Mouse (Mus musculus) B cell, adult 2 months (primary cell): ENCODE measurements around the gene Rarg.
A peak's percentile ranks its signal among the peaks of the same experiment; 100 is the strongest.

Source experiments
- DNase-seq, 2 experiments: peaks; one replicate each; pipeline ENCODE4 v3.0.0; 2022

Rarg gene

DNA sequence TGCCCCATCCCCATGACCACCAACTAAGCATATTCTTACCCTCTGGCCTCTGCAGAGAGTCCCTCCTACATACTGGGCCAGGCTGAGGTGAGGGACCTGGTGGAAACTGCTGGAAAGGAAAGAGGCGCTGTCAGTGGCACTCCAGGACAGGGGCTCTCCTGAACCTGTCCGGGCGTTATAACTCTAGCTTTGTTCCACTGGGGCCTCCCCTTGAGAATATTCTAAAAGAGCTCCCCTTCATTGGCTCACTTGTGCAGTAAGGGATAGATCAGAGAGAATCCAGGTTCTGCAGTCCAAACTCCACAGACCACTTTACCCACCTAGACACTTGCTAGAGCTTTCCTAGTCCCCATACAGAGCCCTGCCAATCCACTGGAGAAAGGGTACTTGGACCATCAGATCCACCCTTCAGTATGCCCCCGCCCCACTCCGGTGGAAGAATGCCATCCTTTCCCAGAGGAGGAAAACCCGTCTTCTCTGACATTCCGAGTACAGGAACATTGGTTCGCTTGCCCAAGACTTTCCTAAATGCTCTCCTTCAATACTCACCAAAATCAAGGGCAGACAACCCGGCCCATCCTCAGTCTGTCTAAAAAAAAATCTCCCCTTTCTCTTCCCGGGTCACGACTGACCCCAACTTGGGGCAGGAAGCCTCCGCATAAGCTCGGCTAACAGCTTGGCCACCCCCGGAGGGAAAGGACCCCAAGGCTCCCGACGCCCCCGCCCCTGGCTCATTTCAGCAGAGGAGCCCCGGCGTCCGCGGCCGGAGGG is 701 bp downstream of the Rarg start:
- no peak for DNase-seq

DNA sequence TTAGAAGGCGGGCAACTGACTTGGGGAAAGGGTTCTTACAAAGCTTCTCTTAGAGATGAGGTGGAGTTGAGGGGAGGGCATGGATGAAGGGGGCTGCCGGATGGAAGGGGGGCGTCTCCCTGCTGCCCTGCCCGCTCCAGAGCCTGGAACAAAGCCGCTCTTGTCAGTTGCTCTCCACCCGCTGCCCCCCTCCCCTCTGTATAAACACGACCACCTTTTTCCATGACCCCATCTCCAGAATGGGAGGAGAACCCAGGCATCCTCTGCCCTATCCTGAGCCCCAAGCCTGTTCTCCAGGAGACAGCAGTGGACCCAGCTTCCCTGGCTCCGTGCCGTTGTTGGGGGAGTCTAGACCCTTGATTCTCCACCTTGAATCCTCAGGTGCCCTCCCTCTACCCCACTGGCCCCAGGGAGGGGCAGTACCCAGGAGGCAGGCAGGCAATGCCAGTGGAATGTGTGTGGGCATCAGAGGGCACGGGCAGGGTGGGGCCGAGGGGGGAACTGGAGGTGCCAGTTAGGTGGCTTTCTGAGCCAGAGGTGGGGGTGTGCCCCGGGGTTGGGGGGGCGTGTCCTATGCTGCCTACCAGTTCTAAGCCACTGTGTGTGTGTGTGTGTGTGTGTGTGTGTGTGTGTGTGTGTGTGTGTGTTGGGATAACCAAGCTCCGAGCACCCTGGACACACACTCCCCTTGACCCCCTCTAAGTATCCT is 1.6 kb downstream of the Rarg start:
- DNase-seq, result no peak

DNA sequence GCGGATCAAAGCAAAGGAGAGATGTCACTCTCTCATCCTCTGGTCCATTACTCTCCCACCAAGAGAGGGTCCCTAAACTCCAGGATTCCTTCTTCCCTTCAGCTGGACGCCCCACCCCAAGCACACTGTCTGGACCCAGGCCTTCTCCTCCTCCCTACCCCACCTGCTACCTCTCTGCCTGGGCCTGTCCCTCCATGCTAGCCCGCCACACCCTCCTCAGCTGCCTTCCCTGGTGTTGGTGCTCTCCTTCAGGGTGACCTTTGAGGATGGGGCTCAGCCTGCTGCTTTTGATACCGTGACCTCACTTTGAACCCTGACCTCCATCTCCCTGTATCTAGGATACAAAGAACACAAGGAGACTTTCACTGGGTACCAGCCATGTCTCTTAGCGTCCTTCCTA is 6.8 kb downstream of the Rarg start:
- DNase-seq, result no peak

DNA sequence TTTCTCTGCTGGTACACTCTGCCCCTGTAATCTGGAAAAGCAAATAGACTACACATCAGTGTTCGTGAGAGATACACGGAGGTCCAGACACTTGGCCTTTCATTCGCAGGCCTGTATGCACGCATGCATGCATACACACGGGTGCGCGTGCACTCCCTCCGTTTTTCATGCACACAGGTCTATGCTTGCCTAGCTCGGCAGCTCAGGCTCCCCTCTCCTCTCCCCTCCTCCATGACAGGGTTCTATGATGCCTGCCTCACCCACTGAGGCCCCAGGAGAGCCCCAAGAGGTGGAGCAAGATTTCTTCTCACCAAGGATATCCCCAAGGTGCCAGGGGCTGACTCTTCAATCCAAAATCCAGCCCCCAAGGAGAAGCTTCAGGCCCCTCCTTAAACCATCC is 7.3 kb downstream of the Rarg start:
- no peak for DNase-seq

DNA sequence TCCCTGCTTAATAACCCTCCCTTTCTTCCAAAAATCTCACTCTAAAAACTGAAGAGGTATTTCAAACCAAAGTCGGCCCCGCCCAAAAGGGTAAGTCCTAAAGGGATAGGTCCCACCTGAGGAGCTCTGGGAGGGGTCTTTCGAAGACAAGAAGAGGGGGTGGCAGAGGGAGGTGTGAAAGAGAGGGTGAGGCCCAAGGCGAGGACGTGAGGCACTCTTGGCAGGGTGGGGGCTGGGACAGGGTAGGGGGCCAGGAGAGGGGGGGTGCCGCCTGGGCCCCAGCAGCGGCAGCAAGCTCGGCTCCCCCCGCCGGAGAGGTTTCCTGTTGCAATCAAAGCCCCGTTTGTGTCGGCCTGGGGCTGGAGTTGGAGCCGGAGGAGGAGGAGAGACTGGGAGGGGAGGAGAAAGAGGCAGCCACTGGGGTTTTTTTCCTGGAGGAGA is 8.0 kb downstream of the Rarg start:
- no peak for DNase-seq

DNA sequence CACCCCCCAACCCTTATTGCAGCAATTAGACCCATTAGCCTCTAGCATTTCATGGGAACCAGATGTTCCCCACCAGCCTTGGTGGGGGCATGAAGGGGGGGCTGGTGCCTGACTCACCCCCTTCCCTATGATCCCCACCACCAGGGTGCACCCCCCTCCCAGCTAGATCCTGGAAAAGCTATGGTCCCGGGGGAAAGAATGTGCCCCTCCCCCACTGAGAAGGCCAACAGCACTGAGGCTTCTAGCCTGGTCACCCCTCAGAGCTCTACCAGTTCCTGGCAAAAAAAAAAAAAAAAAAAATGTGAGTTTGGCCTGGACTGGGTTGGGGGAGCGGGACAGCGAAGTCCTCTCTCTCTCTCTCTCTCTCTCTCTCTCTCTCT is 8.5 kb downstream of the Rarg start:
- no peak for DNase-seq

DNA sequence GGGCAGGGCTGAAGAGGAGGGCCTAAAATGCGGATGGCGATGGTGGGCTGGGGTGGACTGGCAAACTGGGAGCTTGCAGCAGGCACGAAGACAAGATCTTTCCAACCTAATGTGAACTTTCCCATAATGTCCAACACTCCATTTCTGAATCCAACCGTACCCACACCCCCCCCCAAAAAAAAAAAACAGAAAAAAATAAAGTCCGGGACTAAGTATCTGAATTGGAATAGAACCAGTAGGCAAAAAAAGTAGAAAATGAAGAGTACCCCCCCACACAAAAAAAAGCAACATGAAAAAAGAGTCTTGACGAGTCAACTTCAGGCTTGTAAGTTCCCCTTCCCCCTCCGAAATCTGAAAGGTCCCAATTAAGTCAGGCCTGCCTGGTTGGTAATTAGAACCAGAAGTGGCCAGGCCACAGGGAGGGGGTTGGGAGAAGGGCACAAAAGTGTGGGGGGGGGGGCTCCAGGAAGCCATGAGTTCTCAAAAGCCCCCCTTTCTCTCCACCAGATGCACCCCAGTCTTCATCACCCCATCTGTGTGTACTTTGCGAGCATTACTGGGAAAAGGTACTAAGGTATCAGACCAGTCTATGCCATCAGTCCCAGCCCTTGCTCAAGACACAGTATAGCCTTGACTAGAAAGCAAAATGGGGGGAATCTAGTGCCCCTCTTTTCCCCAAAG is 9.0 kb downstream of the Rarg start:
- no peak for DNase-seq

DNA sequence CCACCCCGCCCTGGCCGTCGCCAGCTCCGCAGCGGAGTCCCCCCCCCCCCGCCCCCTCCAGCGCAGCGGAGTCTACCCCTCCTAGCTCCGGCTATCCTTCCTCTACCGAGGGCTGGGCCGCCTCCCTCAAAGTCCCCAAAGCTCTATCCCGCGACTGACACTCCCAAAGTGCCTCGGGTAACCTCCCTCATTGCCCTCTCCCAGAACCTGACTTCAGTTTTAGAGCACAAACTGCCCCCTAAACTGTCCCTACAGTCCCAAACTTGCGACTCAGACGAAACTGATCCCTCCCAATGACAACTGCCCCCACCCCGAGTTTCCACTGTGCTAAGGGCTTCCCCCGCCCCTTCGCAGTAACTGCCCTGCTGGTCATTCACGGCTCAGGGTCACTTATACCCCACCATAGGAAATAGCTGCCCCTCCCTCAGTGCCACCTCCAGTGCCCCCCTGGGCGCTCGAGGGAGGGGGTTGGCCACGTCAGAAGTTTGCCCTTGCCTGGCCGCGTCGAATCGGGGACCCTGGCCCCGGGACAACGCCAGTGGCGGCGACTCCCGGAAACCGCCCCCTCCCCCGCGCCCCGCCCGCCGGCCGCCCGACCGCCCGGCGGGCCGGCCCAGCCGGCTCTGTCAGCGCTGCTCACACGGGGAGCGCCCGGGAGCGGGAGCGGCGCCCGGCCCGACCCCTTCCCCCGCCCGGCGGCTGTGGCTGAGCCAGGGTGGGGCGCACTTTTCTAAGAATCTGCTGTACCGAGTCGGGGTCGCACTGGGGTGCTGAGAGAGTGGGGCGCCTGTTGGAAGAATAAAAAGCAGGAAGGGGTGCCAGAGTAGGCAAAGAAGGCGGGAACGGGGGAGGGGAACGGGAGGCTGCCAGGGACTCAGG is 9.8 kb downstream of the Rarg start:
- DNase-seq, result peak; percentile 30 to 36

DNA sequence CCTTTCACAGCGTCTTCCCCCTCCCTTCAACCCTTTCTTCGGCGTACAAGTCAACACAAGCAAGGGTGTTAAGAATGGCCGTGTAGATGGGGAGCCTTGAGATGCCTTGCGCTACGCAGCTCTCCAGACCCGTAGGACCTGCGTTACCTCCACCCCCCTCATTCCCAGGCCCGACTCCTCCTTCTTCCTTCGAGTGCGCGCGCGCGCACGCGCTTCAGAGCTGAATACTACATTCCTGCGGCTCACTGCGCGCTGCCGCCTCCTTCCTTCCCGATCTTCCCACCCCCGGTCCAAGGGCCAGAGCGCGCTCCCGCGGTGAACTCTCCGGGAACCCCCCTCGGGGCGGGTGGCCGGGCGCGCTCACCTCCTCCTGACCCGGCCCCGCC is 10.5 kb downstream of the Rarg start:
- peak; percentile 51 to 59 for DNase-seq

DNA sequence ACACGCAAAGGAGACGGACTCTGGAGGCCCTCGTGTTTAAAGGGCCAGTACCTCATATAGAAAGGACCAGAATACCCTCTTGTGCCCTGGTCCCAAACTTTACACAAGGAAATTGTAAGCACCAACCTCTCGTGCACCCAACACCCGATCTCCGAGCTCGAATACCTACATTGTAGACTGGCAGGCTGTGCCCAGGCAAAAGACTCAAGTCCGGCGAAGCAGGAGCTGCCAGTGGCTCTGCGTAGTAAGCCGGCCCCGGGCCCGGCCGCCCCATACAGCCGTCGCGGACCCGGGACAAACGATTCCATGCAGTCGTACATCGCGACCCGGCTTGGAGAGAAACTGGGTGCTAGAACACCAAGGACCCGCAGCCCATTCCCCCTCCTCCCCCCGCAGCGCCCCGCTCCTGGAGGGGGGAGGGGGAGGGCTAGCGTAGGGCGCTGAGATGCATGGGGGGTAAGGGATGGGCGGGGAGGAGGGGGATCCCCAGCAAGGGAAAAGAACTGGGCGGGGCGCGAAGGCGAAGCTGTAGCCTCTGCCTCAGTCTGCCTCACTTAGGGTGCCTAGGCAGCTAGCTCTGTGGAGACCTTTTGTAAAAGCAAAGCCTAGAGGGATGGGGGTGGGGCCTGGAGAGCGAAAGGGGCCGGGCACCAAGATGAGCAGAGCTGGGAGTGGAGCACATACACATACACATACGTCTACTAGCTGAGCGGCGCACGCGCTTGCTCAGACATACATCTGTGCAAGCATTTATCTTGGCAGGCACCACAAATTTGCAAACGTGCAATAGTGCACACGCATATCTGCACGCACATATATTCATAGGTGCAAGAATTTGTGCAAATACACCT is 11.2 kb downstream of the Rarg start:
- peak; percentile 45 for DNase-seq

DNA sequence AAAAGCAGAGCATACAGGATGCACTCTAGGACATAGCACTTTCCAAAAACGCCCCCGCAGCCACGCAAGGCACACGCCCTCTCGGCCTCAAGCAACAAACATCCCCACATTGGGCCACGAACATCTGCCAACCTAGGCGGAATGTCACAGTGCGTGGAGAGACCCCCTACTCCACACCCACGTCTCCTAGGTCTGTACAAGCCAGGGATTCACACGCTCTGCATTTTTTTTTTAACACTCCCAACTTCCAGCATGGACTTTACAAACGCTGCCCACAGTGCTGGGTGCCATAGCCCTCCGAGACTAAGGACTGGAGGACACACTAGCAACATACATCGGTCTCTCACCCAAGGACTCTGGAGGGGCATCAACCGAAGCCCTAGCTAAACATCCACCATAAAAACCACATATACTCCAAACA is 11.8 kb downstream of the Rarg start:
- no peak for DNase-seq

DNA sequence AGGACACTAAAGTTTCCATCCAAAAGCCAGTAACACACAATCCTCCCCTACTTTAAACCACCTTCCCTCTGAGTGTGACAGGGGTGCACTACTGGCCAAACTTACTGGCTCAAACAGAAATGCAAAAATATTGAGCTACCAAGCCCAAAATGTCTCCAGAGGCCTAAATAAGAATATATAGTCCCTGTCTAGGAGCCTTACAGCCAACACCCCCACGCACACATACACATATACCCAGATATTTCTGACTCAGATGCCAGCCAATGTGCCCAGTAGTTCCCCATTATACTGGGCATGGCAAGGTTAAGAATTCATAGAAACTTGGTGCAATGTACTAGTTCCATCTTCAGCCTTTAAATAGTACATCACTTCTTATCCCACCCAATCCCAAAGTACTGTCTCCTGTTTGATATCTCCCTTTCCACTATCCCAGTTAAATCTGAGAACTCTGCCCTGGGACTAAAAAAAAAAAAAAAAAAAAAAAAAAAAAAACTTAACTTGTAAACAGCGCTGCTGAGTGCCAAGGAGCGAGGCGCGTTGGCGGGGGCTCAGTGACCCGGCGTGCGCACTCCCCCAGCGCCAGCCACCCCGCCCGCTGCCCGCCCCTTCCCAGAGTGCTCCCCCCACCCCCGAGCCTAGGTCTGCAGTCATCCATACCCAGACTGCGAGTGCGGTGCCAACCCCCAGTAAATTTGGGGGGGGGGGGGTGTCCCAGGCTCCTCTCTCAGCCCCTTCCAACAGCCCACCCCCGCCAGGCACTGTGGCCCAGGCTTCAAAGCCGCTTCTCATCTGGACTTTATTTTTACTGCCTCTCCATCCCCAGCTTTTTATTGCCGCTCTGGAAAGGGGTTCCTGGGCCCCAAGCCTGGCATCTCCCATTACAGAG is 12.8 kb downstream of the Rarg start:
- DNase-seq, result no peak

DNA sequence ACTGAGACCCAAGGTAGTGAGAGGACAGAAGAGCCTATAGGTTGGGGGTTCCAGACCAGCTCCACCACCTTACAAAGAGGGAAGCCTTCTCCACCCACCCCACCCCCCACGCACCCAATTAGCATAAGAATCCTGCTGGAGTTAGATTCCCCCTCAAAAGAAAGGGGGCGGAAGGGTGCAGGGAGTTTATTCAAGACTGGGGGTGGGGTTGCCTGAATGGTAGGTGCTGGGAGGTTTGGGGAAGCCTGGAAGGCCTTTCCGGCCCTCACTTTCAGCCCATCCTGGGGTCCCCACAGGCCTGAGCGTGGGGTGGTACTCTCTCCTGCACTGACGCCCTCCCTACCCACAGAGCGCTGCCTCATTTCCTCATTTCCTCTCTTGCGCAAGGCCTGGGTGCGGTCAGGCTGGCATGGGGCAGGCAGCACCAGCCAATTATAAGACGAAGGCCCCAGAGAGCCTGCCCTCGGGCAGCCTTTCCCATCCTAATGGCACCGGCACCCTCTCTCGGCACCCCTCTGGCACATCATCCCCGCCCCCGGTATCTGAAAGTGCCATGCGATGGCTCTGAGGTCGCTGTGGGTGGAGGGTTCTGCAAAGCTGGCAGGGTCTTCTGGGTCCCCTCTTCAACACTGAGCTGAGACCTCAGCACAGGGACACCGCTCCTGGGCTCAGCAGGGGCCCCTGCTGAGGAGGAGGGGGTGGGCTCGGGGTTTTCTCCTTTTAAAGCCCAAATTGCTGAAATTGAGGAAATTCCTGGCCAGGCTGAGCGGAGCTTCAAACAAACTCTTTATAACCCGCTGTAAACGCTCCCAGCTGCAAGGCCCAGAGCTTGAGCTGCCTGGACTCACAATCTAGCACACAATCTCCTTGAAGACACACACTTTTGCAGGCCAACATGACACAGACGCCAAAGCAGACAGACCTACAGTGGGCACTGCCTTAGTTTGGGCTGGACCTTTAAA is 13.8 kb downstream of the Rarg start:
- DNase-seq, result peak; percentile 52 to 59

DNA sequence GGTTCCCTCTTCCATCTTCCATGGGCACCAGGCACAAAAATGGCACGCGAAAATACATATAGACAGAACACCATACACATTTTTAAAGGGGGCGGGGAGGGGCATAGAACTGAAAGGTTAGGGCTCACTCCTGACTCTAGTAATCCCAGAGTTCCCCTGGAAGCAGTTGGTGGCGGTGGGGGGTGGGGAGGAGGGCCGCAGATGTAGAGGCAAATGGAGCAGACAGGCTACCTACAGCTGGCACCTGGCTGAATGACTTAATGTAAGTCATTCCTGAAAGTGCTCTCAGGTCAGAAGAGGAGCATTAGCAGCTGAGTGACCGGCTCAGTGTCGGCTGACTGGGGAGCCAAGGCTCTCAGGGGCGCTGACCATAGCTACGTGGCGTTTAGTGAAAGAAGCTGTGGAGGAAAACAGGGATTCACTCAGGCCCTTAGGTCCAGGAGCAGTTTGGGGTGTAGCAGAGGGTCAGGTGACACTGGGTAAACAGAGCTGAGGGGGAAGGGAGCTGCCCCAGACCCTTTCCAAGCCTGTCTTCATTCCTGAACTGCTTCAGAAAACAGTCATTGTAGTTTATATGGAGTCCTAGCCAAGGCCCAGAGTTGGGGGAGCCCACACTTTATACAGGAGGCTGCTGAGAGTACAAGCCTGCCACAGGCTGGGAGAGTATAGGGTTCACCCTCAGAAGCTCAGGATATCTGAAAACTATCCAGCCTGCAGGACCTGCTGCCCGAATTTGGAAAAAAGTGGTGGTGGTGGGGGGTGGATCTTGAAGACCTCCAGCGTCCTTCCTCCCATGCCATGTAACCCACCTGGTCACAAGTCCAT is 14.7 kb downstream of the Rarg start:
- no peak for DNase-seq

DNA sequence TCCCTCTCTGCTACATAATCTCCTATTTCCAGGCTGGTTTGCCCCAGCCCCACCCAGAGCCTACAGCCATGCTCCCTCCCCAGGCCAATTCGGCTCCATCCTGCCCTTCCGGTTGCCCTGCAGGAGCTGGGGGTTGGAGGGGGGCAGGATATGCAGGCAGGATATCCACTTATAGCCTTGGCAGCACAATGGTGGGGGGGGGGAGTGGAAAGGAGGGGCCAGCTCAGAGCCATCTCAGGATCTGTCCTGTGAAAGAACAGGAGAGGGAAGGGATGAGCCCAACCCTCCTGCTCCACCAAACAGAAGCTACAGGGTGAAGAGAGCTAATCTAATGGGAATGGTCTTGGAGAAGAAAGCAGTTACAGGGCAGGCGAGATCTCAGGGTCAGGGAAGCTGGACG is 16.7 kb downstream of the Rarg start:
- no peak for DNase-seq

DNA sequence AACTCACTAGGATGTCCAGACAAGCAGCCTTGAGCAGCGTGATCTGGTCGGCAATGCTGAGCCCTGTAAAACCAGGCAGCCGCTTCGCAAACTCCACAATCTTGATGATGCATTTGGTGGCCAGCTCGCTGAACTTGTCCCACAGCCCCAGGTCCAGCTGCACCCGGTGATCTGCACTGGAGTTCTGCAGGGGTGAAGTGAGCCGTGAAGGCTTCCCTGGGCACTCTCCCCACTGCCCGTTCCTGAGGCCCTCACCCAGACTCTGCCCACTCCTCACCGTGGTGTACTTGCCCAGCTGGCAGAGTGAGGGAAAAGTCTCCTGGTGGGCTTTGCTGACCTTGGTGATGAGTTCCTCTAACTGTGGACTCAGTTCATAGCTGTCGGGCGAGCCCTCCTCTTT is 17.5 kb downstream of the Rarg start:
- no peak for DNase-seq

DNA sequence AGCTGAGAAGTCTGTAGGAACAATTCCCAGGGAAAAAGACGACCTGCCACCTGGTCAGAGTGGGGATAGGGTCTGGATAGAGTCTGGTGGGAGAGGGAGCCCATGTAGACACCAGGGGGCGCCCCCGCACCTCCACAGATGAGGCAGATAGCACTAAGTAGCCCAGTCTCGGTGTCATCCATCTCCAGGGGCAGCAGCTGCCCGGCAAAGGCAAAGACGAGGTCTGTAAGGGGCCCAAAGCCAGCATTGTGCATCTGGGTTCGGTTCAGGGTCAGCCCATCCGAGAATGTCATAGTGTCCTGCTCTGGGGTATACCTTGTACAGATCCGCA is 18.1 kb downstream of the Rarg start:
- DNase-seq, result peak; percentile 90 to 91

DNA sequence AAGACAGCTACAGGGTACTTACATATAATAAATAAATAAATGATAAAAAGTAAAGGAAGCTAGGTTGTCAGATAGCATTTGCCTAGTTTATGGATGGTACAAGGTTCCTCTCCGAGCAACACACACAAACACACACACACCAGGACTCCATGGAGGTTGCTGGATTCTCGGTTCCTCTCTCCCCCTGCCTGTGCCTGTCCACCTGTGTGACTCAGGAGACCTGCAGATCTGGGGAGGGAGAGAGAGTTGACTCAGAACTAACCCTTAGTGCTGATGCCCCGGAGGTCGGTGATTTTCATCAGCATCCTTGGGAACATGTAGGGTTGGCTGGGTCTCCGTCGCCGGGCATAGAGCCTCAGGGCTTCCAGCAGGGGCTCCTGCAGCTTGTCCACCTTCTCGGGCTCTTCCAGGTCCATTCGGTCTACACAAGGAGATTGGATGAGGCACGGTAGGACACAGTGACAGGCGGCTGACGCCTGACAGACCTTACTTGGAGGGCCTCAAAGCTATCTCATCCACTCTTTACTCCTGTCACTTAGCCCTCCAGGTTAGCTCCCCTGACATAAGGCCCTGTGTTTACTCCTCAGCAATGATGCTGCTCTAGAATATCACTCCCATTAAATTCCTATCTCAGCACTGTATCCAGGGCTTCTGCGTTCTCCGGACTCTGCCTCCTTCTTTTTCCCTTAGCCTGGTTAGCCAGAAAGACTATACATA is 18.6 kb downstream of the Rarg start:
- no peak for DNase-seq
